Mouse (Mus musculus) natural killer cell, adult 2 months (primary cell): Measurements from ENCODE around the gene Tmie.

Experiments used
- DNase-seq, 2 experiments: peaks; one replicate each; pipeline ENCODE4 v3.0.0; 2022; ENCODE audit warnings: low spot score in 2 of 2

Gene Tmie

DNA sequence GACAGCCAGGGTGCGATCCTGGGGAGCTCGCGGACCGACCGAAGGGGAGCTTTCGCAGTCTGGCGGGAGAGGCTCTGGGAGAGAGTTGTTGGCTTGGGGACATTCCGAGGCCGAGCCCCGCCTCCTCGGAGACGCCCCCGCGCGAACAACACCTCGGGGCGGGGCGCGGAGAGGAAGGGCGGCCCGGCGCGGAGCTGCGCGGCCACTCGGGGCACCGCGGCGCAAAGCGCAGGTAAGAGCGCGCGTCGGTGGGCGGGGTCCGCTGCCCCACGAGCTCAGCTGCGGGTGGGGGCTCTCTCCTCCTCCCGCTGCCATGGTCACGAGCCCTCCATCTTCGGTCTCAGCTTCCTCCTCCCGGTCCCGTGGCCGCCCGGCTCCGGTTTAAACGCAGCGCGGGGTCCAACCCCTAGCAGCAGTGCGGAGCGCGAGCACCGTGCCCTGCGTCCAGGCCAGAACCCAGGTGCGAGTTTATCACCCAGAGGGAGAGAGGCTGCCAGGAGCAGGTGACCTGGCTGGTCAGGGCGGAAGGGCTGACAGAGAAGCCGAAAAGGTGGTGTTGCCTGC lies at the start of gene Tmie:
Gene Tmie, minus strand, starts transcription at position 116 of the 564 bp plus-strand sequence.
- peak; percentile 9 to 34 for DNase-seq

DNA sequence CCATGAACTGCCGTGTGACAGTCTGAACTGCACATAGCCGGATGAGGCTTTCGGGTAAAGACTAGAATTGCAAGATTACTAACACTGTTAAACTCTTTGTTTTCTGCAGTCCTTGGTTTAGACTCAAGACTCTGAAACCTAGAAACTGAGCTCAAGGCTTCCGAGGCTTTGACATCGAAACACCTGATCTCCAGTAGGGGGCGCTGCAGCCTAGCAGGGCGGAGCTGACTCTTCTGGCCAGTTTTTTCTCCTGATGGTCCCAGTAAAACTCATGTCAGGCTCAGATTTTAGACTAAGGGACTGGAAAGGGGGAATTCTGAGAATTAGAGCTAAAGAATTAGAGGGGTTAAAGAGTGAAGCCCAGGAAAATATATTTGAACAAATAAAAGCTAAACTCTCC lies 42.8 kb upstream of the Tmie start:
- DNase-seq = peak; percentile 37 to 52

DNA sequence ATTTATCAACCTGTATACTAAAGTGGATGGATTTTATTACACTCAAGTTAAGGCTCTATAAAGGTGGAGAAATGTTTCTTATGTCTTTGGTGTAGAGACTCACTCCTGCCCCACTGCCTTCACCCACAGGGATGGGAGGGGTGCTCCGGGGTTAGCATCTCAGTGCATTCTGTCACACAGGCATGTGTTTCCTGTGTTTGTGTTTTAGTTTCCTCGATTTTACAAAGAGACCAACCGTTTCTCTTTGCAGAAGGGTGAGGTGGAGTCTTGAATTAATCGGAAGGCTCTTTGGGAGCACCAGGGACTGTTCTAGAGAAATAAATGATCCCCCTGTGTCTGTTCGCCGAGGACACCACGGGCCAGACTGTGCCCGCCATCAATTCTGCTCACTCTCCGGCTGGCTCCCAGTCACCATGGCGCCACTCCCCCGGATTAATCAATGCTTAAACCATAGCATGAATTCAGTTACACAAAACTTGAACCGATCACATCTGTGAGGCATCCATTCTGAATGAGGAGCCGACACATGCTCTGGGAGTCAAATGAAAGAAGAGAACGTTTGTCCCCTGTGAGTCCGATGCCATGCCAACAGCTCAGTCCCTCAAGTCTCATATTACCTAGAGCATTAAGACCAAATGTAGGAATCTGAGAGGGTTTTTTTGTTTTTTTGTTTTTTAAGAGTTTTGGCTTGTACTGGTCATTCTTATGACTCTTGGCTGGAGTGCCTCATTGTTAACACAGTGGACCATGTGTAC lies 40.9 kb upstream of the Tmie start:
- no peak for DNase-seq

DNA sequence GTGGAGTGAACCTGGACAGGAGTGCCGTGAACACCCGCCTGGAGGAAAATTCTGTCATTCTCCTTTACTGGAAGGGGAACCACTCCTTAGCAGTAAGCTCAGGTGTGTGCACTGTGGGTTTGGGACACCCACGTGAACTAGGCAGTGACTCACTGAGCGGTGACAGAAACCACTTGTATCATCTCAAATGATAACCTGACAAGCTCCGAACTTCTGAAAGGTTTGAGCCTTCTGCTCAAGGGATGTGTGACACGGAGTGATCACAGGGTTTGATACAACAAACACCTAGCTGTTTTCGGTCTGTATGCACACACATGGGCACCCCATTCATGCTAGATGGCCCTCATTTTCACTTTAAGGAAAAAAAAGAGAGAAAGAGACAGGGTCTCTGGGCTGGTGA lies 36.9 kb upstream of the Tmie start, which contains the start of gene Fam240a:
Gene Fam240a, minus strand, starts transcription at position 76 of the 400 bp plus-strand sequence.
- peak in 1 of 2 experiments; percentile 12 for DNase-seq

DNA sequence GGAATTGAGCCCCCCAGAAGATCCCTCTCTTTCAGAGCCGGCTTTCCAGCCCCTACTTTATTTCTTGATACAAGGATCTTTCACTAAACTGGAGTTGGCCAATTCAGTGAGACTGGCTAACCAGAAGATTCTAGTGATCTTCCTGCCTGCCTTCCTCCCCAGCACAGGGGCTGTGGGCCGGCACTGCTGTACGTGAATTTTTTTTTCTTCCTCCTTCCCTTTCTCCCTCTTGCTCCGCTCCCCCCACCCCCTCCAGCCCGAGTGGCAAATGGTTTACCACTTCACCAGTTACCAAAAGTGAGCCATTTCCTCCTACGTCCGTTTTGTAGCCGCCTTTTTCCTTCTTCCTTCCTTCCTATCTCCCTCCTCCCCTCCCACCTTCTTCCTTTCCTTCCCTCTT lies 35.6 kb upstream of the Tmie start:
- no peak for DNase-seq

DNA sequence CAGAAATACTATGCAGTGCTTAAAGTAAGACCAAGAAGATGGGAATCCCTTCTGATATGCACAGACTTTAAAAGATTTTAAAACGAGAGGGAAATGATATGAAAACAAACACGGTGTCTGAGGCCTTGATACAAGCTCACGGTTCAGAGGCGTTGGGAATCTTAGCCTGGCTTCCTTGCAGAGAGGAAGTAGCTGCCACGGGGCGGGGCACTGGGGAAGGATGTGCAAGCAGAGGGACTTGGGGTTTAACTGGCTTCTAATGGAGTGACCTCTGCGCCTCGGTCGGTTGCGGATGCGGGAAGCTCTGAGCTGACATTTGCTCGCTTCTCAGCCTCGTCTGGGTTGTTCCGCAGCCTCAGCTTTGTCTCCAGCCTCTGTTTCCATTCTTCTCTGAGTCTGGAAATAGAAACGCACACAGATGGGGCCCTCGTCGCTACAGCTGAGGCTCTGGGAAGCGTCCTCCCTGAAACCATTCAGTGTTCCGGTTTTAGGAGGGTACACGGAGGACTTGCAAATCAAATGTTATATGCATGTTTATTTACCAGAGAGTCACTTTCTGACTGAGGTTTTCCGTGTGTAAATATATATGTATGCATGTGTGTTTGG lies 34.8 kb upstream of the Tmie start:
- no peak for DNase-seq

DNA sequence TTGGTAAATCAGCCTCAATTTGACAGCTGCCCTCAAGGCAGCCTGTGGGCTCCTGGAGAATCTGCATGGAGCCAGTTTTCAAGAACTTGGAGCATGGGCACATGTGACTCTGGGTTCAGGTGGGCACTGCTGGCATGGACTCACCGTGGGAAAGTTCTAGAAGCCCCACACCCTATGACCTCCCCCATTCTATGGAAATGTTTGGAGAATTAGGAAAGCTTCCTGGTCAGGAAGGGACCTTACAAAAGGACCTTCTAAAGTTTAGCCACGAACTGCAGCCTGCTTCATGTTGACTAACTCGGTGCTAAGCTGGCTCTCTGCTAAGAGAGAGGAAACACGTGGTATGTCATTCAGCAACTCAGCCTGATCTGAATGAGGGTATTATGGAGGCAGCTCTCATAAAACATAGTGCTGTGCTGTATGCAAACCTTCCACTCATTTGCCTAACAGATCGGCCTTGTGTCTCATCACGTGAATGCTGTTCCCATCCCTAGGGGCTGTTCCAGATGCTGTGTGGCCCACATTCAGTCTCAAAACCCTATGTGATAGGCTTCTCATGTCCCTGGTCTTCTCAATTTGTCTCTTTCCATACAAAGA lies 29.6 kb upstream of the Tmie start:
- DNase-seq = no peak

DNA sequence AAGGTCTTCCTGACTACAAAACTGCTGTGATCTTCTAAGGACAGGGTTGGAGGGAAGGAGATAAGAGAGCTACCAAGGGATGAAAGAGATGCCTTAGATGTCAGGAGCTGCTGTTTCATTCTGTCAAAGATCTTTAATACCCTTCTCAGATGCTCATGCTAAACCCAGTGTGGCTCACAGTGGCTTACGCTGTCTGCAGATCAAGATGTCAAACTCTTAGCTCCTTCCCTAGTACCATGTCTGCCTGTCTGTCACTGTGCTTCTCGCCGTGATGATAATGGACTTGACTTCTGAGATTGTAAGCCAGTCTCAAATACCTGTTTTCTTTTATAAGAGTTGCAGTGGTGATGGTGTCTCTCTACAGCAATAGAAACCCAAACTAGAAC lies 28.7 kb upstream of the Tmie start:
- DNase-seq = no peak

DNA sequence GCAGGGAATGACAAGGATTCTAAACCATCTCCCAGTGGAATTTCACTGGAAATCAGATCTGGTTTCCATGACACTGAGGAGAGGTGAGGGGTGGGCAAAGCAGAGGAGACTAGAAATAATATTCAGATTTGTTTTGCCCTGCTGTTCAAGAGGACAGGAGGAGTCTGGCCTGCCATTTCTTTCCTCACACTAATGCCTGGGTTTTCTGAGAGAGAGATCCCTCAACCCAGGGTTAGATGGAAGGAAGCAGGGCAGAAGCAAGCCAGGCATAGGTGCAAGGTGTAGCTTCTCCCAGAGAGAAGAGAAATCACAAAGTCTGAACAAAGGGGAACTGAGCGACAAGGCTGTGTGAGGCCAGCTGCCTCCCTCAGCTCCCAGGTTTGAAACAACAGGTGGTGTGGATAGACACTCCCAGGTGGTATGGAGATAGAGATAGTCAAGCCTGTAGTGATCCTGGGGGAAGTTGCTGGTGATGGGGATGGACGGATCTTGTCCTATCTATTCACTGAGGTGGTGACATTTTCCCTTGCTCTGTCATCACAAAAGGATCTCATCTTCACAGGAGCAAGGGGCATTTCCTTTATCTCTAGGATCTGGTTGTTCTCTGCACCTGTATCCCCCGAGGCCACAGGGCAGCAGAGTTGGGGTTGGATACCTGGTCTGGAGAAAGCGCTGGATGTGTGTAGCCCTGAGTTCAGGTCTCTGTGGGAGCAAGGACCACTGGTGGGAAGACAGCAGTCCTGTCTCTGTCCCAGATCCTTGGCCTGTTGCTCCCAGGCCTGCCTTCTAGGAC lies 28.1 kb upstream of the Tmie start:
- no peak for DNase-seq

DNA sequence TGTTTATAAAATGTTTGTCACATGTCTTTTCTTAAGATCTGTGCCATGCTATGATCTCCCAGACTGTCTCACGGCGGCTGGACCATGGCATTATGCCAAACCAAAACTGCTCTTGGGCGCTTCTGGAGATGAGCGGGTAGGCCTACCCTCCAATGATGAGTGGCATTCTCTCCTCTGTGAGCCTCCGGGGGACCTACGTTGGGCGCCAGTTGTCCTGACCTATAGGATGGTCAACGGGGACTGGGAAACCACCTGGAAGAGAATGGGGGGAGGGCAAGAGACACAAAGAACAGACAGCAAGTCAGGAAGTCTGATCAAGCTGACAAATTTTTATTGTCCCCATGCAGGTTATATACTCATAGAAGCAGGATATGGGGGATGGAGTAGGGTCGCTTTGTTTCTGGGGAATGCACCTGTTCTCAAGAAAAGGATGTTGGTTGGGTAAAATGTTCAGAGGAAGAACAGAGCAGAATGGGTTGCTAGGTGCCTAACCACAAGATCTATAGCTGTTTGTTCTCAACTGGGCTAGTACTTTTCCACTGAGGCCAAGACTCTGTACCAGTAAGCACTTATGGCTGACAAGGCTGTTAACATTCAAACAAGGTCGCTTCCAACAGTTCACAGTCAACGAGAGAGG lies 27.4 kb upstream of the Tmie start:
- DNase-seq = no peak

DNA sequence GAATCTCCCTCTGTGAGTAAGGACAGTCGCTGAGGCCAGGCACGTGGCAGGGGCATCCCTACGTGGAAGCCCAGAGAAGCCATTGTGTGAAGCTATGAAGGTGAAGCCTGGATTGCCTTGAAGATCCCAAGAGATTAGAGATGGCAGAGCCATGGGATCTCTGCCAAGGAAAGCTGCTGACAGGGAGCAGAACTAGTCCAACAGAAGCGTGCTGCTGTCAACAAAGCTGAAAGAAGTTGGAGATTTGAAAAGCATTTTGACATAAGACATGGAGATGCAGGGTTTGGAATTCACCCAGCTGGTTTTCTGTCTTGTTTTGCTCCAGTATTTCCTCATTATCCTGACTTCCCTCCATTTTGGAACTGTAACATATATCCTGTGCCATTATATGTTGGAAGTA lies 22.4 kb upstream of the Tmie start:
- no peak for DNase-seq

DNA sequence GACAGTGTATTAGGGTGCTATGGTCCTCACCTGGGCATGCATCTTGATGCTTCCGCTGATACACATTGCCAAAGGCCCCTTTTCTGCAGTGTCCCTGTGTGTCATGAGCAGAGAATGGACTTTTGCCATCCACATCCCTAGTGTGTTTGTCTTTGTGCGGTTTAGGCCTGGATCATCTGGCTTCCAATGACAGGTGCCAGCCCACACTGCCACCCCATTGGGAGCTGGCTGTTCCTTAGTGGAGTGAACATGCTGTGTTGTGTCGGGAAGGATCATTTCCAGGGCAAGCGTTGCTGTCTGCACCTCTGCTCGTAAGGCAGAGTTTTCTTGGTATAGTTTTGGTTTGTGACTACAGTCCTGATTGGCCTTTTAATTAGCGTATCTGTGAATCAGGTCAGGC lies 21.3 kb upstream of the Tmie start:
- DNase-seq = no peak

DNA sequence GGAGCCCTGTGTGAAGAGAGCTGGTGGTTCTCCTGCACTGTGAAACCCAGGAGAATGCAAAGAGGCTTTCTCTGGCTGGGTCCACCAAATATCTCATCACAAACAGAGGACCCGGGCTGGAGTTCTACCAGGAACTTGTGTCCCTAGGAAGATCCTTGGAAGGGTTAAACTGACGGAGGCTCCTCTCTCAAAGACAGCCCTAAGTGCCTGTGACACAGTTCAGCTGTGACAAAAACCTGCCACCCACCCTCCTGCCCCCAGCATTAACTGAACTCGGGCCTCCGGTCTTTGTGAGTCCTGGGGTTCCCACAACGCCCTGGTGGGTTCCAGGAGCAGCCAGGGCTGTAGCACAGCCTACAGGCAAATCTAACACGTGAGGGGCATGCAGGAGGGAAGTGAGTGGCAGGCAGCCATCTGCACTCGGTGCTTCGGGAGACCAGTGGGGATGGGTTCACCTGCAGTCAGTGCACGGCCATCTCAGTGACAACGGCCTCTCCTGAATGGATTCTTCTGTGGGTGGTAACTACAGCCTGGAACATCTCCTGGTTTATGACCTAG lies 19.6 kb upstream of the Tmie start:
- DNase-seq = no peak

DNA sequence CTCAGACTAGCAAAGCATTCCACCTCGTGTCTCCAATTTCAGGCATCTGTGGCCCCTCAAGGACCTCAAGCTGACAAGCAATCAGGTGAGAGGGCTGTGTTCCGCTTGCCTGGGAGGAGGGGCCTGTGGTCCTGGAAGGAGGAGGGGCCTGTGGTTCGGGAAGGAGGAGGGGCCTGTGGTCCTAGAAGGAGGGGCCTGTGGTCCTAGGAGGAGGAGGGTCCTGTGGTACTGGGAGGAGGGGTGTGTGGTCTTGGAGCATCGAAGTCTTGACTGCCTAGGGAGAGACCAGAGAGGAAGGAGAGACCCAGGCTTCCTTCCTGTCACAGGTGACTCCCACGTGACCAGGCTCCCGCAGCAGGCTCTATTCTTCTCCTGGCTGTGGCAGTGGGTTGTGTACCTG lies 16.7 kb upstream of the Tmie start:
- DNase-seq = peak in 1 of 2 experiments; percentile 32

DNA sequence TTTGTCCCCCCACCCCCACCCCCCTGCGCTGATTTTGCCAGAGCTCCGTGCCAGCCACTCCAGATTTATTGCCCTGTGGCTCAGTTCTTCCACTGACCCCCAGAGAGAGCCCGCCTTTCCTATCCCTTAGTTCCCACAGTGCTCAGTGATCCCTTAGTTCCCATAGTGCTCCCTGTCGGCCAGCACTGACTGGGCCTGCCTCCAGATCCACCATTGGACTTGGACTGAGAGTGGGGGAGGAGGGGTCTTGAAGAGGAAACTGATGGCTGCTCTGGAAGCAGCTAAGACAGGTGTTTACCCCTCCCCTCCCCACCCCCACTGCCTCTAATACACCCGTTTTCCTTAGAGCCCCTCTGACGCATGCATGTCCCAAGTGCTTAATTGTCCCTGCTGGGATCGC lies 16.1 kb upstream of the Tmie start:
- no peak for DNase-seq

DNA sequence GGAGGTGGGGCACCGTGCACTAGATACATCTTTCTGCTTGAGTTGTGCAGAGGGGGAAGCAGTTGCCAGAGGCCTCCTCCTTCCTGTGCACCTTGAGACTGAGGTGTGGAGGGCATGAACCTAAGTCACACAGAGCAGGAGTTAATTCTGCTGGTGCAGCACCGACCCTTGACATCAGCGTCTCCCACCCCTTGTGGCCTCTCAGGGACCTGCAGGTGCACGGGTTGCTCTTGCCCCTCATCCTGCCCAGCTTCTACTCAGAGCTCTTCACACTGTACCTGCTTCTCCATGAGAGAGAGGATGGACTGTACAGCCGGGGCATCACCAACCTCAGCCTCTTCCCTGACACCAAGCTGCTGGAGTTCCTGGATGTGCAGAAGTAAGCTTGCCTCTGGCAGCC lies 15.6 kb upstream of the Tmie start:
- no peak for DNase-seq

DNA sequence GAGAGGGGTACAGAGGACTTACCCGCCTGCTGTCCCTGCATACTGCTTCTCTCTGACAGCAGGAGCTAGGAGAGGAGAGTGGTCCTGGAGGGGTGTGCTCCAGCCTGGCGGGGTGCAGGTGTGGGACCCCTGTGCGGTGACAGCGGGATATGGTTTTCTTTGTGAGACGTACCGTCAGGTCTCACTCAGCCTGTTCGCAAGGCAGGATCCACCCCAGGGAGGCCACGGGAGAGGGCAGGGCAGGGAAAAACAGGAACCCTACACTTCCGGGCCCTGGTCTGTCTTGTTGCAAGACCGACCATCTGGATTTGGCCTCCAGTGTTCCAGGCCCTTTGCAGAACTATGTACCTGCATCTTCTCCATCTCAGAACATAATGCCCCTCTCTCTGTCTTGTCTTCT lies 13.5 kb upstream of the Tmie start:
- DNase-seq = no peak

DNA sequence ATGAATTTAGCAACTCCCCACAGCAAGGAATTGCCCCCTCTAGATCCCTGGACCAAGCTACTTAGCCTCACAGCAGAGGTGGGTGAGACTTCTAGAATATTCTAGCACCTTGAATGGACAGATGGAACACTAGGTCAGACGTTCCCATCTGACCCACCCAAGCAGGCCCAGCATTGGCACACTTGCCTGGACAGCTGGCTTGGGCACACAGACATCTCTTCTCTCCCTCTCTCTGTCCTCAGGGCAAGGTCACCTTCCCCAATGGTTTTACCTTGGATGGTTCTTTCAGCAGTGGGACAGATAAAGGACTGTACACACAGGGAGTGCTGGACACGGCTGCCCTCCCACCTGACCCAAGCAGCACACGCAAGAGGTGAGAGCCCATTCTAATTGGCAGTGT lies 12.6 kb upstream of the Tmie start:
- DNase-seq = no peak

DNA sequence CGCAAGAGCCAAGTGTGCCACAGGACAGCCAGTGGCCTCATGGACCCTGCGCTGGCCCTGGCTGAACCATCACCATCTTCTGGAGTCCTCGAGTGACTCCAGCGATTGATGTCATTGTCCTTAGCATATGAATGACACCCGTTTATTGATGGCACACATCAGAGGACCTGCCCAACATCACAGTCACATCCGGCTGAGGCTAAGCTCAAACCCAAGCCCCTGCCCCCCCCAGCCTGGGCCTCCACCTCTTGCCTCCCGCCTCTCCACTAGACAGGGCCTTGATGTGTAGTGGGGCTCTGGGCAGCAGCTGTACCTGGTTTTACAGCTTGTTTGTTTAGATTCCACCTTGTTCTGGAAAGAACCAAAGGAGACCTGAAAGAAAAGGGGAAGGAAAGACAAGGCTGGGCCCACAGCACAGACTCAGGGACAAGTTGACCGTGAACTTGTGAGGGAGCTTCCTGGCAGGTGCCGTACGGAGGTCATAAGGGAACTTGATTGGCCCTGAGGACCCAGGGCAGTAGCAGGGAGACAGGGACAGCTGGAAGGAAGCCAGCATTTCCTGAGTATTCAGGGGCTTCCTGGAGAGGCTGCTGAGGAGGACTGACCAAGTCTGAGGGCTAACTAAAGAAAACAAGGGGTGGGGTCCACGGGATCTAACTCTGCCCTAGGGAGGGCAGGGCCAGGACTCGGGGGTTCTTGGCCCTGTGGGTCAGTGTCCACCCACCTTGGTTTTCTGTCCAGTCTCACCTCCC lies 11.3 kb upstream of the Tmie start:
- DNase-seq = no peak

DNA sequence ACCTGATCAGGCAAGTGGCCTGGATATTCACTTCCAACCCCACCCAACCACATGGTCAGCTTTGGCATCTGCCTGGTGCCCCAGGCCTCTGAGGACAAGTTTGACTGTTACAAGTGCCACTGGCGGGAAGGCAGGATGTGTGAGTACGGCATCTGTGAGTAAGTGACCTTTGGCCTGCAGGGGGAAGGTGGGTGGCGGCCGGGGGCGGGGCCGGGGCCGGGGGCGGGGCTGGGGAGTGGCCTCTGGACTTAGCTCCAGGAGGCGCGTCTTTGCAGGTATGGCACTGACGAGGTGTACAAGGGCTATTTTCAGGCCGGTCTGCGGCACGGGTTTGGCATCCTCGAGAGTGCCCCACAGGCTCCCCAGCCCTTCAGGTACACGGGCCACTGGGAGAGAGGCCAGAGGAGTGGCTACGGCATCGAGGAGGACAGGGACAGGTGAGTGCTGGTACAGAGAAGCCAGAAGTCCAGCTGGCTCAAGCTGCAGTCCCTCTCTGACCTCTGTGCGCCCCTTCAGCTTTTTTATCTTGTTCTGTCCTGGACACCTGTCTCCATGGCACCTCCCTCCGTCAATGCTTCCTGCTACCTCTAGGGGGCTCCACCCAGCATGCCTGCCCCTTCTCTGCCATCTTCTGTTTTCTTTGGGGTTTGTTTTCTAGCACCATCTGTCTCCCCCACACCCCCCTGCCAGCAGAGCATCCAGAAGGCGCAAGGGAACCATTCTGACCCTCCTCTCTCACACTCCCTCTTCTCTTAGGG lies 10.3 kb upstream of the Tmie start:
- DNase-seq = no peak
